9 mouse cellular contexts compared by ENCODE assay signal in the genomic region with DNA sequence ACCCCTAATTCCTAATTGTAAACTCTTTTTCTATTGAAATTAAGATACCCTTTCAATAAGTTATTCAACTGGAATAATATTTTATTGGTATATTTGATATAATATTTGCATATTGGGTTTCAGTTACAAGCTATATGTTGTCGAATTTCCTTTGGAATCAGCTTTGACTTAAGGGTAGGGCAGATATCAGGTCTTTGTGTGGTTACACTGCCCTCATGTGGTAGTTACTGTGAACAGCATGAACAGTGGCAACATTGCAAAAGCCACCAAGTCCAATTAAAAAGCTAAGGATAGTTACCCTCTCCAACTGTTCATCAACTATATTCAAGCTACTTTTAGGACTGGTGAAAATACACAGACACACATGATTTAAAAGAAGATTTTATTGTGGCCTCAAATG. TPM values are rescaled to one million over a fixed set of nuclear protein-coding genes. Genes with fewer than 3 reads are reported as not detected.
DNase-seq lines count a peak whose midpoint lies in the region; ATAC-seq lines count a peak whose summit lies in the region.
"Had no signal": no experiment of that assay in that cellular context is flagged by ENCODE, and none has a peak within 500 bp of the region (broad histone marks: within the 10 kb centered on the region; RNA-seq: fewer than 3 reads in every experiment).

No protein-coding gene starts in this region.

- no peaks in the 10 kb centered on the region for H3K36me3 ChIP-seq in heart, embryonic 11.5 days (ENCODE audit: control insufficient read depth, insufficient read depth, low read length)

- ATAC-seq in heart, embryonic 11.5 days (replicated peaks; ENCODE audit: insufficient number of reproducible peaks, low FRiP score, low TSS enrichment): no peak

- H3K4me2 ChIP-seq in heart, embryonic 11.5 days: no peak overlapping the region

- no peak overlapping the region for H3K4me3 ChIP-seq in heart, embryonic 11.5 days (ENCODE audit: low read depth, low read length)

- H3K27ac ChIP-seq in heart, embryonic 11.5 days (ENCODE audit: low read depth, low read length): no peak overlapping the region

- intact Hi-C loops in heart, postnatal 10 days (cut with DNase I): loop anchor here (1.0 kb wide), 1 partner anchor 474 kb away; no protein-coding TSS in a partner anchor
- intact Hi-C loops in heart, postnatal 25 days (cut with DNase I): no loop called here

- peak; percentile 4 to 22 for DNase-seq in heart, postnatal 10 days
- DNase-seq in right cerebral cortex, postnatal 10 days (ENCODE audit: low spot score in 2 of 2): peak; percentile 37 to 39
- DNase-seq in right cerebral cortex, postnatal 14 days: no peak
- peak; percentile 9 for DNase-seq in forelimb bud, embryonic 11.5 days (ENCODE audit: low read depth, low spot score)
- DNase-seq in naive thymus-derived CD4-positive, alpha-beta T cell, adult 2 months (ENCODE audit: low read depth): peak; percentile 12
- no peak for DNase-seq in ovary, postnatal 14 days (ENCODE audit: low spot score)
- no peak for DNase-seq in heart, postnatal 25 days (ENCODE audit: low spot score)

- no peak overlapping the region for H3K9ac ChIP-seq in heart, embryonic 11.5 days (ENCODE audit: low read depth, low read length)

- H3K4me1 ChIP-seq in heart, embryonic 11.5 days (ENCODE audit: control insufficient read depth, insufficient read depth, low read length): no peaks in the 10 kb centered on the region

- H3K9me3 ChIP-seq in heart, embryonic 11.5 days (replicated peaks; ENCODE audit: control insufficient read depth, low read length): no peaks in the 10 kb centered on the region

- no peaks in the 10 kb centered on the region for H3K27me3 ChIP-seq in heart, embryonic 11.5 days (ENCODE audit: control insufficient read depth, insufficient read depth, low read length)

- WGBS in heart, embryonic 11.5 days (ENCODE audit: insufficient replicate concordance): 49% methylated on average over 1 of the region's 1 CpGs

RNA-seq across cellular contexts. Expression of a gene that starts 11.6 kb away (rescaled TPM):
- not detected for total RNA-seq in heart, postnatal 10 days (2021)
- polyA plus RNA-seq in heart, embryonic 11.5 days (2014; fragmentation: Nextera tagmentation; extraction: Ambion mirVana): not detected in 2 replicates
- not detected for total RNA-seq in heart, postnatal 25 days (2021)
- polyA plus RNA-seq: intestine, embryonic 14.5 days had no signal

Comparison
In these comparisons a context has a peak if more than half of its experiments do, and no peak if none do; other contexts are left out.
1. DNase-seq: peak in heart, postnatal 10 days (2 of 2), right cerebral cortex, postnatal 10 days (2 of 2), forelimb bud, embryonic 11.5 days (single experiment) and naive thymus-derived CD4-positive, alpha-beta T cell, adult 2 months (single experiment); none in right cerebral cortex, postnatal 14 days (single experiment), ovary, postnatal 14 days (single experiment) and heart, postnatal 25 days (single experiment).